Mouse (Mus musculus) erythroid progenitor cell, adult 5-6 weeks (primary cell): Measurements from ENCODE around the gene Ascc1. TPM values are rescaled to one million over a fixed set of nuclear protein-coding genes. Genes with fewer than 3 reads are reported as not detected.
A peak's percentile ranks its signal among the peaks of the same experiment; 100 is the strongest.

Experiments used
- ATAC-seq: replicated peaks from 2 replicates; pipeline ENCODE4 v1.8.0; 2016; ENCODE audit warnings: moderate number of reproducible peaks, mild to moderate bottlenecking, moderate TSS enrichment, inconsistent platforms; ENCODE audit not compliant: poor library complexity, low FRiP score, severe bottlenecking
- total RNA-seq, 2 experiments: library from RNA; stranded (forward) in 1 of 2; stranded (reverse) in 1 of 2; fragments of 150-400 nt in 1 of 2; fragments of 186-747, 209-891 nt in 1 of 2; gene quantifications; 2 replicates each; pipeline versions ENCODE4 v1.2.3 to v1.2.4; 2015 to 2017; ENCODE audit warnings: low replicate concordance in 2 of 2

Ascc1 gene
- total RNA-seq (2015; ENCODE audit: low replicate concordance) (11.3 and 21.6 TPM in 2 replicates), total RNA-seq (2017; ENCODE audit: low replicate concordance) (9.6 and 22.6 TPM in 2 replicates)

DNA sequence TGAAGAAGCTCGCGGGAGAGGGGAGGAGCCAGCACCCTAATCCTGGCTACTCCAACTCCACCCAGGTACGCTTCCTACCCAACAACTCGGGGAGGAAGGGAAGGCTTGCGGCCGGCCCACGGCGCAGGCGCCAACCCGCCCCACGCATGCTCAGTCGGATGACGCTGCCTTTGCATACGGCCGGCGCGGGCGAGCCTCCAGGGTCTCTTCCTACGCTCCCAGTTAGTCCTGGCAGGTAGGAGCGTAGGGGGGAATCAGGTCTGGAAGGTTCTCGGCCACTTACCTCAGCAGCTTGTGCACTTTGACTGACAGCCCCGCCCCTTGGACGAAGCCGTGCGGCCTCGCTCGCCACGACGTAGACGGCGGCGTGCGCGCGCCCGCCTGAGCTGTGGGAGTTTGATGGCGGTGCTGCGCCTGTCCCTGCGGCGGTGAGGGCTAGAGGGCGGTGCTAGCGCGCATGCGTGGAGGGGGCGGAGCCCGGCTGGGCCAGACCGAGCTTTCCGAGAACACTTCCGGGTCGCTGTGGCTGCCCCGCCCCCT is at the start of gene Ascc1, which contains the start of gene Anapc16:
TSS of gene Ascc1 (plus strand) at position 133 of the 540 bp plus-strand sequence.
TSS of gene Anapc16 (minus strand) at position 463 of the 540 bp plus-strand sequence.
- ATAC-seq, result peak; percentile 93

DNA sequence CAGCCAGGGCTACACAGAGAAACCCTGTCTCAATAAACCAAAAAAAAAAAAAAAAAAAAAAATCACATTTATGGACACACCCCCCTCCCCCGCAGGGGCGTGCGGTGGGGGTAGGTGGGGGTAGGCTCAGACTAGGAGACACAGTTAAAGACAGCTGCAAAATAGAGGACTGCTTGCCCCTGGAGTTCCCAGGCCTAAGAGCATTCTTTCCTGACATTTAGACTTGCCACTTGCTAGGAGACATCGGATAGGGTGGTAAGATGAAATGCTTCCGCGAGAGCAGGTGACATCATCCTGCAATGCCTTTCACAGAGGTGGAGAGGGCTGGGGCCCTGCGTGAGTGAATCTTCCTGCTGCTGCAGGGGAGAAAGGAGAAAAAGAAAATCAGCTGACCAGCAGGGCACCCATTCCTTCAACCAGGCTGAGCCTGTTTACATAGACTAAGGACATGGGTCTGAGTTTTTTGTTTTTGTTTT is 49.0 kb upstream of the Ascc1 start:
- ATAC-seq, result no peak

DNA sequence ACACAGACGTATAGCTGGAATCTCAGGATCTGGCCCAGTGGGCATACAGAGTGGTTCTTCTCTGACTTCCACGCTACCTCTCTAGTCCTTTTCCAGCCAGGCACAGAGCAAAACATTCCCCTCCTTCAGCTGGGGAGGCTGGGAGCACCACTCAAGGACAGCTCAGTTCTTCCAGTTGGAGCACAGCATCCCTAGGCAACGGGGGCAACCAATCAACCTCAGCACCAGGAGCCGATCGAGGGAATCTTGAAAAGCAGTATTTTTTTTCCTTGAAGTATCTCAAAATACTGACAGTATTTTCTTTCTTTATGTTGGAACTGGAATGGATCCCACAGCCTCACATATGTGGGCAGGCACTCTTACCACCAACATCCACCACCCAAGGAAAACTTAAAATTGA is 45.9 kb upstream of the Ascc1 start:
- no peak for ATAC-seq

DNA sequence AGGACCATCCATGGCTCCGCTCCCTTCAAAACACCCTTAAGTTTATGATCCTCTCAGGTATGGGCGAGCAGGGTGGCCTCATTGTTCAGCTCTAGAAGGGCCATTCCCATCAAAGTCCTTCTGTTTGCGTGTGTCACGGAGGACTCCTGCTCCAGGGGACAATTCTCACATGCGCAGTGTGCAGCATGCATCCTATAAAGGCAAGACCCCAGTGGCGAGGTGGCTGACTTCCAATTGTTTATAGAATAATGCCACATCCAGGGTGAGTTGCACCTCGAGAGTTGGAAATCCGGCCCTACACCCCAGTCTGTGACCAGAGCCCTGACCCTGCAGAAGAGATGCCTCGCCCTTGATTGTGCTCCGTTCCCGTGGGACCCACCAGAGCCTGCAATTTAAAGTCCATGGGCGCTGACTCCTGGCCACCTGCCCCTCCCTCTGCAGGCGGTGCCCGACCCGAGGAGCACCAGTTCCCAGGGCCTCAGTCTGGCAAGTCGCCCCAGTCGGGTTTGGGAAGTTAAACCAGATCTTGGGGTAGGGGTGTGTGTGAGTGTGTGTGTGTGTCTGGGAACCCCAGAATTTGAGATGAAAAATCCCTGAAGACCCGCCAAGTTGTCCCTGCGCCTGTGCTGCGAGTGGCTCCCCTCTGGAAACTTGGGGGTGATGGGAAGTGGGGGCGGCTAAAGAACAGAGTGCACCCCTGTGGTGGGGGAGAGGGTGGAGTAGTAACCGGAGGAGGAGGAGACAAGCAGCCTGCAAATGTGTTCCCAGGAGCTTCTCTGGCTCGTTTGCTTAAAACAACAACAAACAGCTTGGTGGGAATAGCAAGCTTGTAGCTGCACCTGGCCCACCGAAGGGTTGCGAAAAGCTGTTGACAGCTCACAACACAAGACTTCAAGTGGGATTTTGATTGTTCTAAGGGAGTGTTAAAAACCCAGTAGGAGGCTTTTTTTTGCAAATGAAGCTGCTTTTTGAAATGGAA is 45.1 kb upstream of the Ascc1 start:
- no peak for ATAC-seq

DNA sequence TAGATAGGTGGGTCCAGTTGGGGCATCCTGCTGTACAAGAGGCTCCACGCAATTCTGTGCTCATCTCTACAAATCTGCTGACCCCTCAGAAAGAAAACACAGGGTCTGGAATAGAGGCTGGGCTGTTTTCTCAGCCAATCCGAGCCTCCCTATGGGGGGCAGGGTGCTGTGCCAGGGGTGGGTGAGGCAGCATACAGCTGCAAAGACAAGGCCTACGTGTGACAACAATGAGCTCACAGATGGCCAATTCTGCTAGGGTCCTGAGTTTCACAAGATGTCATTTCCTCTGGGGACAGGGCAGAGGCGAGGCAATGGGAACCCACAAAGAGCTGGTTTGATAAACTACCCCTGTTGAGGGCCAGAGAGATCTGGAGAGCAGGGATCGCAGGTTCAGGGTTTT is 44.1 kb upstream of the Ascc1 start:
- no peak for ATAC-seq

DNA sequence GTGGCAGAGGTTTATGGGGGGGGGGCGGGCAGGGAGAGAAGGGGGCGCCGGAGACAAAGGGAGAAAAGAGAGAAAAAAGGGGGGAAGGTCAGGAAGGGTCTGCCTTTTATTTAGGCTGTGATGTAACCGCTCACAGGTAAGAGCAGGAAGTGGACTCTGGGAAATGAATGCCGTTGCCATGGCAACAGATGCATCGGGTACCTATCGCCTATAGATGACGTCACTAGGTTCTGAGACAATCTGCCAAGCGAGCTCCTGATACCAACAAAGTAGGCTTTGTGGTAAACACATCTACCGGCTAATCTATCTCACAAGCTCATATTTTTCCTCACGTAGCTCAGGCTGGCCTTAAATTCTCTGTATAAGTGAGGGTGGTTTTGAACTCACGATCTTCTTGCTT is 43.1 kb upstream of the Ascc1 start:
- no peak for ATAC-seq

DNA sequence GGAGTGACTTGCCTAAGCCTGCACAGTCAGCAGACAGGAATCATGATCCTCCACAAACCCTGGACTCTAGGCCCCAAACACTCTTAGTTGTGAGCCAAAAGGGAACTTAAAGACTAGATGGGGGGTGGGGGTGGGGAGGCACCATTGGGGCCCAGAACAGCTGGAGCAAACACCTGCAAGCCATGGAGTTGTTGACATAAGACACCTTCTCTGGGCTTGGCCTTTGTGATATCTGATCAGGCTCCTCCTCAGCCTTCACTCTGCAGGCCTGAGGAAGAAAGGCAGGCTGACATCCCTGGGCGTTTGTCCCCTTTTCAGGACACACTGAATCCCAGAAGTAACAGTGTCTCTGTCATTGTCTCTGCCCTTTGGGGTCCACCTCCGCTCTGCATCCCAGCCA is 39.0 kb upstream of the Ascc1 start:
- ATAC-seq, result no peak

DNA sequence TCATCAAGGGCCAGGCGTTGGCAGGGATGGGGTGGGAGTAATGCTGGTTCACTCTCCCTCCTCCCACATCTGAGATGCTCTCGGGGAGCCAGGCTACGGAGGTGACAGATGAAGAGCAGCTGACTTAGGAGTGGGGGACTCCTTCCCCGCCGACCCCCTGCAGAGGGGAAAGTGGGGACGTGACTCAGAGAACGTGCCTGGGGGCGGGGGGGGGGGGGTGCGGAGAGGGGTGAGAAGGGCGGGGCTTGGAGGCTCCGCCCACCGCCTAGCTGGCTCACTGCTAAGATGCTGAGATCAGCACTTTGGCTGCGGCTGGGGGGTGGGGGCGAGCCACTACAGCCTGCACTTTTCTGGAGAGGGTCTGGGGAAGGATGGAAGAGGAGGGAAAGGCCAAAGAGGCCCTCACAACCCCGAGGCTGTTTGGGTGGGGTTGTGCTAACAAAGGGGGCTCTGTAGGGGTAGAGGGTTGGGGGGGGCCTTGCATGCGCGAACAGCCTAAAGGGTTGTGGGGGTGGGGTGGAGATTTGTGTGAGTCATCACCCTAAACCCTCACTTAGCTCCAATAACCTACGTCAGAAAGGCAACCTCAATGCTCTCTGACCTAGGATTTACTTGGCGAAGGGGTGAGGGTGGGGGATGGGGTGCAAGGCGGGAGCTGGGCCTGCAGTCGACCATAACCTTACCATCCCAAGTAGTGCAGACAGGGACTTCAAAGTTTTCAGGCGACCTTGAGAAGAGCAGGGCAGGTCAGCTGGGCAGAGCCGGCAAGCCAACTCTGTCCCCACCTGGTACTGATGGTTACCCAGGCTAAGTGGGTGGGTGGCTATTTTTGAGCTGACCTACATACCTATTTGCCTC is 37.9 kb upstream of the Ascc1 start:
- ATAC-seq, result no peak

DNA sequence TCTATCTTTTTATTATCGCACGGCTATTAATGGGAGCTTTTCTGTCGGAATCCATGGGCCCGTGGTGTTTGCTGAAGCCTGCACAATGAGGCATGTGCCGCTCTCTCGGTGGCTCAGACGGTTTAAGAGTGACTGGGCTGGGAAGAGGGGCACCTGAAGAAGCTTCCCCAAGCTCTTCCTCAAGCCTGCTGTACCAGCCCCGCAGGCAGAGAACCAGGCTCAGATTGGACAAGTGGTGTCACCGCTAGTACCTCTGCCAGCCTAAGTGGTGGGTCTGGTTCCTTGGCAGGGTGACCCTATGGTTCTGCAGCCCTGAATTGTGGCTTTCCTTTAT is 37.3 kb upstream of the Ascc1 start:
- no peak for ATAC-seq

DNA sequence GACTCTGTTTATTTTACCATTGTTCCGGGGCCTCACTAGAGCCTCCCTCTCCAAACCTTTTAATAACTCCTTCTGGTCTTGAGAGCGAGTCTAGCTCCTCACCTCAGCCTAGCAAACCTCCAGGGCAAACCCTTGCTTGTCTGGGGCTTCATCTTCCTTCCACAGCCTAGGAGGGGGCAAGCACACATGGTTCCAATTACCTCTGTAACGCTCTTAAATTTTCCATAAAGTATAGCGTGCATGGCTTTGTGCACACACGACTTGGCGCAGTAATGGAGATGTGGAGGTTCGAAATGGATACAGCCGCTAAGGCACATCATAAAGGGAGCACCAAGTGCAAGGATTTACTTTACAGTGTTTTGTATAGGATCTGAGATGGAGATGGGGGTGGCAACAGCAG is 36.8 kb upstream of the Ascc1 start:
- ATAC-seq, result no peak

DNA sequence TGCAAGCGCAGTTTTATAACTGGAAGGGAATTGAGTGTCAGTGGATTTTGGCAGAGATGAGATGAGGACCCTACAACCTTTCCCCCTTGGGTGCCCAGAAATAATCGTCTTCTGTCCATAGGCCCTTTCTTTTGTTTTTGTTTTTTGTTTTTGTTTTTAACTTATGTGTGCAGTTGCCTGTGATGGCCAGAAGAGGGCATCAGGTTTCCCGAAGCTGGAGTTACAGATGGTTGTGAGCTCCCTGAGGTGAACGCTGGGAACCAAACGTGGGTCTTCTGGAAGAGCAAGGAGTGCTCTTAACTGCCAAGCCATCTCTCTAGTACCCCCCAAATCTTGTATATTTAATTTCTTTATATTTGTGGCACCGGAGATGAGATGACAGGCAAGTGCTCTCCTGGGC is 35.9 kb upstream of the Ascc1 start:
- no peak for ATAC-seq

DNA sequence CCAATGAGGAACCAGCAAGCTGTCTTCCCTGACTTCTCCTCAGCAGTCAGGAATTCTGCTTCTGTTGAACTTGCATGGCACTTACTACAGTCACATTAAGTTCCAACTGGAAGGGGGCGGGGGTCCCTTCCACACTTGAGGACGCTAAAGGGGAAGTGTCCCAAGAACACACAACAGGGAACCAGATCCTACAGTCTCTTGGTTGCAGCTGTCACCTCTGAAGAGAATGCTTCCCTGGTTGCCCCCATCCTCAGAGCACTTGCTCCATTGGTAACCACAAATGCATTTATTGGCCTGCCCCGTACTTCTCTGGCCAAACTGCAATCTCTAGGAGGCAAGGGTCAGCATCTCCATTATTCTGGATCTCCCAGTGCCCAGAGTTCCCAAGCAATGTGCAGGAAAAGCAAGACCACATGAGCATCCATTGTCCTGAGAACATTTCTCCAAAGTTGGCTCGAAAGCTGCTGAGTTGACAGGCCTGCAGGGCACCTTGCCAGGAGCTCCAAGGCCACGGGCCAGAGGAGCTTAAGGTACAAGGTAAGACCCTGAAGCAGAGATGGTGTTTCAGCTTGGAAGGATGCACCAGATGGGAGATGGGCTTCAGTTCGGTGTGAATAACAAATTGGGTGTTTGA is 35.2 kb upstream of the Ascc1 start:
- ATAC-seq, result no peak

DNA sequence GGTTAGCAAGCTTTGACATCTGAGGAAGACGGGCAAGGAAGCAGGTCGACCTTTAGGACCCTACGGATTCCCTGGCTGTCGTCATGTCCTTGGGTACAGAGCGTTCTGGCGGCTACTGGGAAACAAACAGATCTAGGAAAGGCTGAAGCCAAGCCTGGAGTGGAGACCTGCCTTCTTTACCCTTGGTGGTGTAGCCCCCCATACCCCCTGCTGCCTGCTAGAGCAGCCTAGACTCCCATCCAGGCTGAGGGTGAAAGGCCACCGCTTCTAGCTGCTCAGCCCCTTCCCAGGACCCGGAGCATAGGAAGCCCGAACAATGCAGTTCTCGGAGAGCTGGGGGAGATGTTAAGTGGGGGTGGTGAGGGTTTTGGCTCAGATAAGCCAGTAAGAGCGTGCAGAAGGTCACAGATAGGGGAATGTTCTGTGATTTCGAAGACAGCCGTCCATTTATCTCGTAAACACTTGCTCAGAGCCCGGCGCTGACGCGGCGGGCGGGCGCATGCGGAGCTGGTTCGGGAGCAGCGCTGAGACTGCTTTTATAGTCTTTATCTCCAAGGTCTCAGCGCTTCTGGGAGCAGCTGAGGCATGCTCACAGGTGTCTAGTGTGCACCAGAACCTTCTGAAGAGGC is 32.7 kb upstream of the Ascc1 start:
- no peak; the same call in 1 of the 2 replicates for ATAC-seq

DNA sequence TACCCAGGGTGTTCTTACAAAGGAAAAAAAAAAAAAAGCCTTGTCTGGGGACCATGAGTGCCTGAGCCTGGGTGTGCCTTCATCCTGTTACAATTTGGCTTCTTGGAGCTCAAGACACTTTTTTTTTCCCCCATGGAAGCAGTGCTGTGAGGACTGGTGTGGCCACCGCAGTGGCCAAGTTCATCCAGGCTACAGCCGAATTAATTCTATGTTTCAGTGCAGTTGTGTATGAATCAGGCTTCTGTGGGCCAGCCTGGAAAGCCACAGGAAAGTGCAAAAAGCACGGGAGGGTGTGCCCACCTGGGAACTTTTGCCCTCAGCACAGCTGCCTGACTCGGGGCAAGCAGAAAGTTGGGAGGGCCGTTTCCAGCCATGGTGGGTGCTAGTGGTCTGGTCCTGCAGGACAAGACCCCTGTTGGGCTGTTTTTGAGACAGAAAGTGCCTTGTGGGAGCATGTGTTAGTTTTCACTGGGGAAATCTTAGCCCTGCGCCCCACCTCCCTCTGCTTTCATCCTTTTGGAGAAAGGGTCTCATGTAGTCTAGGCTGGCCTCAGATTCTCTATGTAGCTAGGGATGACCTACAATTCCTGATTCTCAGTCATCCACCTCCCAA is 32.0 kb upstream of the Ascc1 start:
- ATAC-seq, result no peak

DNA sequence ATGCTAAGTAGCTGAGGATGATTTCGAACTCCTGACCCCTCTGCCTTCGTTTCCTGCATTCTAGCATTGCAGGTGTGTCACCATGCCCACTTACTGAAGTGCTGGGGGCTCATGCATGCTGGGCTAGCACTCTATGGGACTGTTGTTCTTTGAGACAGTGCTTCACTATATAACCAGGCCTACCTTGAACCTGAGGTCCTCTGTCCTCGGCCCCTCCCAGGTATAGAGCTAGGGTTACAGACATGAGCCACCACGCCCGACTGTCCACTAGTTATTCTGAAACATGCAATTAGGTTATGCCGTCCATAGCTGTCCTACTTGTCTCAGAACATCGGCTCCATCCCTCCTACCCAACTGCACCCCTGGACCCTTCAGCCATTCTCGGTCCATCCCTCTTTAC is 30.8 kb upstream of the Ascc1 start:
- ATAC-seq, result no peak

DNA sequence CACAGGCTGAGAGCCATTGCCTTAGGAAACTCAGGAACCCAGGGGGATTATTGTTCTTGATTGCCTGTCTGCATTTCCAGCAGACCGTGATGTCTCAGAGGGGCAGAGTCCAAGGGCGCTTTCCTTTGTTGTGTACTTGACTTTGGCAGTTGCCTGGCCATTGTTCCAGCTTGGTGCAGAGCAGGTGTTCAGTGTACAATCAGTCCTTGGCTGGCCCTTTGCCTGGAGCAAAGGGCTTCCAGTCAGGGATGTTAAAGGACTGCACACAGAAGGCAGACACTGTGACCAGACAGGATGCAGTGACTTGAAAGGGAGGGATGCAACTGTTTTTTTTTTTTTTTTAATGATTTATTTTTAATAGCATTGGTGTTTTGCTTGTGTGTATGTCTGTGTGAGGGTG is 30.1 kb upstream of the Ascc1 start:
- ATAC-seq, result no peak

DNA sequence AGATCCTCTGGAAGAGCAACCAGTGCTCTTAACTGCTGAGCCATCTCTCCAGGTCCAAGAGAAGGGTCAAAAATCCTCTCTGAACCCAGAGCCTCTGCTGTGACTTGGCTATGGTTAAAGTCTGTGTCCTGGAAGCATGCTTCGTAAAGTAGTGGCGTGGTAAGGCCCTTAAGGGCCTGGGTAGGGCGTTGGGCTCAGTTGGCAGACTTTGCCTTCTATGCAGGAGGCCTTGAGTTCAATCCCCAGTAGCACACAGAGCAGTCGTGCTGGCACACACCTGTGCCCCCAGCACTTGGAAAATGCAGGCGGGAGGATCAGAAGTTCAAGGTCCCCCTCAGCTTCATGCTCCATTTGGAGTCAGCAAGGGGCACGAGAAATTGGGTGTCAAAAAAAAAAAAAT is 29.6 kb upstream of the Ascc1 start:
- ATAC-seq, result no peak

DNA sequence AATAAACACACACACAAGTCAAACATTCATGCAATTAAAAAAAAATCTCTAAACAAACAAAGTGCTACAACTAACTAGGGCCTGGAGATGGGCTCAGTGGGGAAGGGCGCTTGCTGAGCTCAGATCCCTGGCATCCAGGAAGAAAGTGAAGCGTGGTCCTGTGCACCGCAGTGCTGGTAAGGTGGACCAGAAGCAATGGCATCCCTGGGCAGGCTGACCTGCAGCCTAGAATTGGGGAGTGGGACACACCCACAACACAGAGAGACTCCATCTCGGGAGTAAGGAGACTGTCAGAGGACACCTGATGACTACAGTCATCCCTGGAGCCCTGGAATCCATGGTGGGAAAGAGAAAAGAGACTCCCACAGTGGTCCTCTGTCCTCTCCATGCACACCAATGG is 29.2 kb upstream of the Ascc1 start:
- no peak for ATAC-seq

DNA sequence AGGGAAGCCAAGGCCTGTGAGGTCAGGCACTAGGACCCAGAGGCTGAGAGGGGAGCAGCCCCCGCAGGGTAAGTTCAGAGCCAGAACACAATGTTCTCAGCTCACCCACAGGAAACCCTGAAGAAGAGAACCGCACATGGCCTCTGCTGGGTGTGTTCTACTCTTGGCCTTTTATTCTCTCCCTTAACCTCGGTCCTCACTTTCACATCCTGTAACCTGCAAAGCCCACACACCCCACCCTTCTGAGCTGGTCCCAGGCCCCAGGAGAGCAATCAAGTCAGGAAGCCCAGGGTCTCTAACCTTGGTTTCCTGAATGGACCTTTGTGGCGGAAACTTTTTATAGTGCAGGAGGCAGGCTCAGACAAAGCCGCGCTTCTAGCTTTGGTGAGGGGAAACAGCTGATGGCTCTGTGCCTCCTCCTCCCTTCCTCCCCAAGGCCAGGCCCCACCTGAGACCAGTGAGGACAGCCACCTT is 28.4 kb upstream of the Ascc1 start:
- ATAC-seq, result no peak
